Mouse (Mus musculus) thymus, postnatal 36 days (tissue): ENCODE measurements around the gene 1810043G02Rik.
"Not testable (repeated sequence)": the region's sequence is repeated elsewhere in the genome, so short reads cannot be mapped to it uniquely, and the experiment has no call there.

Experiments
- DNase-seq, 2 experiments: peaks; one replicate each; pipeline ENCODE4 v3.0.0; 2022; ENCODE audit warnings: mixed read lengths in 2 of 2

Gene 1810043G02Rik

DNA sequence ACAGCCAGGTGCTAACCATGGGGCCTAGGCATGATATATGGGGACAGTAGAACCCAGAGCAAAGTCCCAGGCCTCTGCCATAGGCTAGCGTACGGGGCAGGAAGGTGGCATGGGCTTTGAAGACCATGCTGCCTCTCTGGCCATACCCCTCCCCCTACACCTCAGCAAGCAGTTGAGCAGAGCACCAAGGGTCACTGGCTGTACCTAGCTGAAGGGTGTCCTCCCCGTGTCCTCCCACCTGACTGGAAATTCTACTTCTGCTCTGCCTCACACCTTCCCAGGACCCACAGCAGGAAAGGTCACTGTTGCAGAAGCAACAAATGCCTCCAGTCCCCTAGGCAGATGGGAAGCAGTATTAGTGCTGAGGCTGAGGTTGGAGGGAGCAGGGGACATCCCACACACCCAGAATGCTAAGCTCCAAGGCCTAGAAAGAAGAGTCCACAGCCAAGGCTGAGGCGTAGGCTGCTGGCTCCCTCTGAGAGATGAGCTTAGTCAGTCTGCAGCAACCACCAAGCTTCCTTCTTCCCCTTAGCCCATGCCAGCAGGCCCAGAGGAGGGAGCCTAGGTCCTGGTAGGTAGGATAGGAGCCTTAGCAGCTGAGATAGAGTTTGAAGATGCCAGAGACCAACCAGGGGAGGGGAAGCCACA, 27.6 kb downstream of the 1810043G02Rik start:
- DNase-seq = no peak

DNA sequence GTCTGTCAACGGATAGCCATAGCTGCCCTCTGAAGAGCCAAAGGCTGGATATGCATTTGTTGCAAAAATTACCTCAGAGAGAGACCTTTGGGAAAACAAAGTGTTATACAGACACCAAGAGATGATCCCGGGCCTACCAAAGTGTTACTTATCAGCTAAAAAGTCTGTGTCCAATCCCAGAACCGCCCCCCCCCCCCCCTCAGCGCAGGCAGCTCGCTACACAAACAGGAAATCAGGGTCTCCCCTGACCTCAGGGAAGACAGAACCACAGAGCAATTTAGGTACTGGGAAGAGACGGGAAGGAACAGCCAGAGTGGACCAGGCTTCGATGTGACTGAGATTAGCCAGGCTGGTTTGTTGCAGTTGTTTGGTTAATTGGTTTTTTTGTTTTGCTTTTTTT, 28.9 kb downstream of the 1810043G02Rik start:
- no peak for DNase-seq

DNA sequence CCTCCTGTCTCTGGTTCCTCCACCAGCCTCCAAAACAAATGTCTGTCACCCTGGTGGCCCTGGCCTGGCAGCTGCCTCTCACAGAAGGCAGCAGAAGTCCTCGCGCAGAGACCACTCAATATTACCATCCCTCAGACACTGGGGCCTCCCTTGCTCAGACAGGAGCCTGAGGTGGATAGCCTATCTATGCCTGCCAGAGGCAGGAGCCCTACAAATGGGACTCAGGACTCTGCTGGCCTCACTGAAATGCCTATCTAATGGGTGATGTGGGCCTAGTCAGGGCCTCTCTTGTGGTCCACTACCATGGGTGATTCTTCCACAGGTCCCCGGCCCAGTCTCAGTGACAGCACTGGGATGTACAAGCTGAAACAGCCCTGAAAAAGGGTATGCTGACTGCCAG, 29.8 kb downstream of the 1810043G02Rik start:
- DNase-seq = no peak

DNA sequence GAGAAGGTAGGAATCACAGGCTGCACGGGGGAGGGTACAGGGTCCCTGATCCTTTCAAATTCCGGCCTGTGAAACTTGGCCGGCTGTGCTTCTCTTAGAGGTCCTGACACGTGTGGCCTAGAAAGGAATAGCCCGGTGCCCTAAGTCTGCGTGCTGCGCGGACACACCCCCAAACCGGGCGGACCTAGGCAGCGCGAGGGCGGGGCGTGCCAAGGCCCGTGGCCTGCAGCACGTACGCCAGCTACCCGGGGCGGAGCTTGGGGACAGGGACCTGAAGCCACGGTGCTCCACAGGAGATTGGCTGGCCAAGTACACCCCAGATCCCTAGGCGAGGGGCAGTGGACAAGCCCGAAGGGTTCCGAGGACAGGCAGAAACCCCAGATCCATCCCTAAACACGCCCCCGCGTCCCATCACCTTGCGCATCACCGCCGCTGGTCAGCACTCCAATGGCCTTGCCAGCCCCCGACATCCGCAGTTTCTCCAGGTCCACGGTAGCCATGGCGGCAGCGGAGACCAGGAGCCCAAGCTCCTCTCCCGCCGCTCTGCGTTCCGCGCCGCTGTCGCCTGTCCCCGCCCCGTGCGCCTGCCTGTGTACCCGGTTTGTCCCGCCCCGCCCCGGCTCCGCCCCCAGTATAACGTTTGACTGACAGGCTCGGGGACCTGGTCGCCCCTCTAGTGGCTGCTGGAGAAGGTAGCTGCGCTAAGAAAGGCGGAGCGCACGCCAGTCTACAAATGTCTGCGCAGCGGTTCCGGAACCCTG, 31.0 kb downstream of the 1810043G02Rik start:
- DNase-seq = peak; percentile 96 to 97

DNA sequence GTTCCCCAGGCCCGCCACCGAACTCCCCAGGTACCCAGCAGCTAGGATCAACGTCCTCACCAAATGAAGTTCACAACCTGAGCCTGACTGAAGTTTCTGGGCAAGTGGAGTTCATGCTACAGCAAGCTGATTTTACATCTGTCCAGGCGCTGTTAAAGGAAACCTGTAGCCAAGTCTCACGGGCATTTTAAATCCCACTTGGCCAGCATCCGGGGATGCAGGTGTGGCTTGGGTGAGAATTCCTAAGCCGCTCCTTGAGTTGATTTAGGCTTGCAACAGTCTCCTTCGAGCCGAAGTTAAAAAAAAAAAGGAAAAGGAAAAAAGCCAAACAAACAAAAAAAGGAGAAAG, 31.6 kb downstream of the 1810043G02Rik start, which contains the start of gene Pfkl:
Pfkl (minus strand) TSS at position 139 of the 349 bp plus-strand sequence.
- DNase-seq = no peak

DNA sequence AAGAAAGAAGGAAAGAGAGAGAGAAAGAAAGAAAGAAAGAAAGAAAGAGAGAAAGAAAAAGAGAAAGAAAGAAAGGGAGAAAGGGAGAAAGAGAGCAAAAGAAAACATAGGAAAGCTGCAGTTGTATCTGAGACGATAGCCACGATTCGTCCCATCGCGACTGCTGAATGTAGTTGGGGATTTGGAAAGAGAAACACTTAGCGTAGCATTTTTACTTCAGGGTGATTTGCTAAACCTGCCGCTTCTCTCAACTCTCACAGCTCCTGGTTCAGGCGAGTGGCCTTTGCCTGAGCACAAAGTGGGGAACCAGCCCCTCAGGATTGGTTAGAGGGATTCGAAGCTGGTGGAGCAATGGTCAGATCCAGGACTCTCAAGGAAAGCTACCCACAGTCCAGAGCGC, 32.0 kb downstream of the 1810043G02Rik start:
- no peak for DNase-seq

DNA sequence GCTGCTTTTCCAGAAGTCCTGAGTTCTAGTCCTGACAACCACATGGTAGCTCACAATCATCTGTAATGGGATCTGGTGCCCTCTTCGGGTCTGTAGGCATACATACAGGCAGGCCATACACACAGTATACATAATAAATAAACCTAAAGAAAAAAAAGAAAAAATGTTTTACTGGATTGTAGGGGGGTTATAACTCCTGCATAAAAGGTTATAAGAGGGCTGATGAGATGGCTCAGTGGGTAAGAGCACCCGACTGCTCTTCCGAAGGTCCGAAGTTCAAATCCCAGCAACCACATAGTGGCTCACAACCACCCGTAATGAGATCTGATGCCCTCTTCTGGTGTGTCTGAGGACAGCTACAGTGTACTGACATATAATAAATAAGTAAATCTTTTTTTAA, 32.8 kb downstream of the 1810043G02Rik start:
- not testable (repeated sequence) for DNase-seq

DNA sequence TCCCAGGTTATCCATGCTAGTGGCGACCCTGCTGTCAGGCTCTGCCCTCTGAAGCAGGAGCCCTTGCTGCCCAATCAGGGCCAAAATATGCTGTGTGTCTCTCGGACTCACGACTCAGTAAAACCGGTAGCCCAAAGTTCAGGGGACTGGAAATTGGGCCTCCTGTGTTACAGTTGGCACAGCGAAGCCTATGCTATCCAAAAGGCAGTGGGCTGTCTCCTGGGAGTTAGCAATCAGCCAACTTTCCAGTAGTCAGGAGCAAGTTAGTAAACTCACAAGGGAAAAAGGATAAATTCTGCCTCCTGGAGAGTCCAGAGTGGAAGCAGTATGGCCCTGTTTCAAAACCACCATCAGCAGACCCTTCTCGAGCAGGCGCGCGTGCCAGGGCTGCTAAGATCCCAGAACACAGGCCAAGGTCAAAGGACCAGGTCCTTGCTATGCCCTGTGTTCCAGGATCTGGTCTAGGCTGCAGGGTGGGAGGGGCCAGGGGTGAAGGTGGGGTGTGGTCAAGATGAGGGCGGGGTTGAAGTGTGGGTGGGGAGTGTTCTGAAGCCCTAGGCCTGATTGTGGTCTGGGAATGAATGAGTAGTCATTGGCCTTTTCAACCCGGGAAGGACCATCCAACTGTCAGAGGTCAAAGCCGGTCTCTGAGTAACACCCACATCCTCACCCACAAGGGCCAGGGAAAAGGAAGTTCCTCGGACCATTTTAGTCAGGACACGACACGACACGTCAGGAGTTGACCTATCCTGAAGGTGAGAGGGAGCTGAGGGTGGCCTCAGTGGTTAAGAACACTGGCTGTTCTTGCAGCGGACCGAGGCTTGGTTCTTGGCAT, 34.6 kb downstream of the 1810043G02Rik start:
- DNase-seq = no peak

DNA sequence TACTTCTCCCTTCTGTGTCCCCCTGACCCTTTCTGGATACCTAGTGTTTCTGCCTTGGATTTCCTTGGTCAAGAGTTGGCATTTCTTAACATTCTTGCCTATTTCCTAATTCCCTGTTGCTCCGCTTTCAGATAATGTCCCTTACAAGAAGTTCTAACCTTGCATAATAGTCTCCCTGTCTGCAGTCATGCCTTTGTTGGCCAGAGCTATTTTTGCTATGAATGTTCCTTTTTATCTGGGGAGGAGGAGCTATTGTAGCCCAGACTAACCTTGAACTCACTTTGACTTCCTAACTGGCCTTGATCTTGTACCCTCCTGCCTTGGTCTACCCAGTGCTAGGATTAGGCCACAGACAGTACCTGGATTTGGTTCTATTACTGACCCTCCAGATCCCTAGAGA, 37.2 kb downstream of the 1810043G02Rik start:
- DNase-seq = no peak

DNA sequence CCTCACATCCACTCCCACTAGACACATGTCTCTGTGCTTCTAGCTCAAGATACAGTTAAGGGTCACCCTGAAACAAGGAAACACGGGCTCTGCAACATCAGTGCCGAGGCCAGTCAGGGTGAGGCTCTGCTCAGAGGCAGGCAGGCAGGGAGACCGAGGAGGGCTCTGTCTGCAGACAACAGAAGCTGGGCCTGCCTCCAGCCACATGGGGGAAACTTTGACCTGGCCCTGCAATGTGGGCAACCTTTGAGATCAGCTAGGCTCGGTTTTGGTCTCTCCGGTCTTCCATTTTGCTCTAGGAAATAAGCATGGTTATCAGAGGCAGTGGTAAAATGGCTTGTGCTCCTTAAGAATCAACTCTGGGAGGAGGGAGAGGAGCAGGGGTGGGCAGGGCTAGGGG, 38.0 kb downstream of the 1810043G02Rik start:
- DNase-seq = no peak

DNA sequence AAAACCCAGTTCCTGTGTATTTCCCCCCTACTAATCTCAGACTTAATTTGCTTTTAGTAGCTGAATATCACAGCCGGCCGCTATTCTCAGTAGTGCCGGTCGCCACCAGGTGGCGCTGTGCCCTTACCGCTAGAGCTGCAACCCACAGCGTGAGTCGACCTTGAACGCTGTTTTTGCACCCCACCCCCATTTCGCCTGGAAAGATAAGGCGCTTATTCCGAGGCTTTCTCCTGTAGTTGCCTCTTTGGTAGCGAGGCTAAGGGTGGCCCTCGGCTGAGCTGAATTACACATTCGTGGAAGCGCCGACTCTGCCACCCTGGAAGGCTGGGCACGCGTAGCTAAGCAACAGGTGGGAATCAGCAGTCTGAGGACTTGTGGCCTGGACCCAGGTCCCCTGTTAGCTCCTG, 40.5 kb downstream of the 1810043G02Rik start:
- peak; percentile 62 to 71 for DNase-seq

DNA sequence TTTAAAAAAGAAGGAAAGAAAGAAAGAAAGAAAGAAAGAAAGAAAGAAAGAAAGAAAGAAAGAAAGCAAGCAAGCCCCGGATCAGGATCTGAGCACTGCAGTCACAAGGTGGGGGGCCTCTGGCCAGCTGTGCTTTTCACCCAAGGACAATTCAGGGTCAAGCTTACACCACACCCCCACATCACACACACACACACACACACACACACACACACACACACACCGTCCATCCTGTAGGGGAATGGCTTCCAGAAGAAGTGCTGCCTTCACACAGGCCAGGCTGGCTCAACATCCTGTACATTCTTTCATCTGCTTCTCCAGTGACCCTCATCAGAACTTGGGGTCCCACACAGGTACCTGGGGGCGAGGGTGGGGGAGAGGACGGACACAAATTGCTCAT, 41.0 kb downstream of the 1810043G02Rik start:
- no peak for DNase-seq

DNA sequence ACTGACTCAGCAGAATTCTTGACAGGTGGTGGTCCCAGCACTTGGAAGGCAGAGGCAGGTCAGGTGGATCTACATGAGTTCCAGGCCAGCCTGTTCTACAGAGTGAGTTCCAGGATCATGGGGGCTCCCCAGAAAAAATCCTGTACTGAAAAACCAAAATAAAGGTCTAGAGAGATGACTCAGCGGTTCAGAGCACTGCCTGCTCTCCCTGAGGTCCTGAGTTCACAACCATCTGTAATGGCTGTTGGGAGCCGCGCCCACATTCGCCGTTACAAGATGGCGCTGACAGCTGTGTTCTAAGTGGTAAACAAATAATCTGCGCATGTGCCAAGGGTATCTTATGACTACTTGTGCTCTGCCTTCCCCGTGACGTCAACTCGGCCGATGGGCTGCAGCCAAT, 41.7 kb downstream of the 1810043G02Rik start:
- DNase-seq = not testable (repeated sequence)

DNA sequence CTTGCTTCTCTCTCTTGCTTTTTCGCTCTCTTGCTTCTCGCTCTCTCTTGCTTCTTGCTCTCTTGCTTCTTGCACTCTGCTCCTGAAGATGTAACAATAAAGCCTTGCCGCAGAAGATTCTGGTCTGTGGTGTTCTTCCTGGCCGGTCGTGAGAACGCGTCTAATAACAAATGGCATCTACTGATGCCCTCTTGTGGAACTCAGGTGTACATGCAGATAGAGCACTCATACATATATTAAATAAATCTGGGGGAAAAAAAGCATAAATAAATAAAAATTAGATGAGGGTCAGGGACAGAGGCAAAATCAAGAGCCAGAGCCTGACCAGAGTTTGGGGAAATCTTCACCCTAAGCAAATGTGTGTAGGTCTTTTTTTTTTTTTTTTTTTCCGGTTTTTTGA, 47.1 kb downstream of the 1810043G02Rik start:
- not testable (repeated sequence) for DNase-seq

DNA sequence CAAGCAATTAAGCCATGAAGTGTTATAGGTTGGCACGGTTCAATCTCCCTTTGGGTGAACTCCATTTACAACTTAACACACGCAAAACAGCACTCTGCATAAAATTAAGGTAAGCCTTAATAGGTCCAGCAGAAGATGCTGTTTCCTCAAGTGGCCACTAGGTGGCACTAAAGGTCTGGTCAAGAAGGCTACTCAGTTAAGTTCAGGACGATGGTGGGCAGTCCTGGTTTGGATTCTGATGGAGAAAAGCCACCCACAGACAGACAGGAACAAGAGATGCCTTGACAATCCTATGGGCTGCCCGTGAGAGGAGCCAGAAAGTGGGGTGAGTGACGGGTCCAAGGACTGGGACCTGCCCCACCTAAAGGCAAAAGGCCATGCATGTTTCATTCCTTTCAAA, 49.8 kb downstream of the 1810043G02Rik start:
- DNase-seq = peak; percentile 46 to 59

DNA sequence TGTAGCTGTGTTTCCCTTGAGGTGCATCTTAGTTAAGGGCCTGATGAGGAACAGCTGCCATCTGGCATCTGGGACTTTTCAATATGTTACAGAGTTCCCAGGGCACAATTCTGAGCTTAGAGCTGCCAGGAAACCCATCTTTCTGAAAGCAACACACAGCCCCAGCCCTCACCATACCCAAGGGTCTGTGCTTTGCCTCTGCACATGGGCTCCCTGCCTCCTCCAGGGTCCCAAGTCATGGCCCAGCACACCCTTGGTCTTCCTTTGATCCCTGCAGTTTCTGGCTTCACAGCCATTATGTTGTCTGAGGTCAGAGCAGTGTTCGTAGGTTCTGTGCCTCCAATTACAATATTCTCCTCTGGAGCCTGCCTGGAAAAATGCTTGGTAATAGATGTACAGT, 50.8 kb downstream of the 1810043G02Rik start:
- no peak for DNase-seq

DNA sequence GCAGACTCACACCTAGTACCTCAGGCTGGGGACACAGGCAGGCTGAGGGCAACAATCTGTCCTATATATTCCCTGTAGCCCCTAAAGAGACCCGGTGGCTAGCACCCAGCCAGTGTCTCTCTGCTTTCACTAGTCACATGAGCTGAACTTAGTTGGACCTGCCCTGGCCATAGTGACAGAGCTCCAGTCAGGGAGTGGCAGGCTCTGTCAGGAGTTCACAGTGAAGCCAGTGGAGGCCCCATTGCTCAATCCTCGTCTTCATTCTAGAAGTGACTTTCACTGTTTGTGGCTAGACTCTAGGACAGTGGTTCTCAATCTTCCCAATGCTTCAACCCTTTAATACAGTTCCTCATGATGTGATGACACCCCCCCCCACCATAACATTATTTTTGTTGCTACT, 53.7 kb downstream of the 1810043G02Rik start:
- no peak for DNase-seq
